In genomic region chrX:167329620-167330019, GRCm38 (mm10) we compare ENCODE assay signal across 18 mouse cellular contexts. TPM values are rescaled to one million over a fixed set of nuclear protein-coding genes. Genes with fewer than 3 reads are reported as not detected.
A peak's percentile ranks its signal among the peaks of the same experiment; 100 is the strongest.
DNase-seq lines count a peak whose midpoint lies in the region; ATAC-seq and TF ChIP-seq lines count a peak whose summit lies in the region.
"Had no signal": no experiment of that assay in that cellular context is flagged by ENCODE, and none has a peak within 500 bp of the region (broad histone marks: within the 10 kb centered on the region; RNA-seq: fewer than 3 reads in every experiment).

No protein-coding gene starts in this region.

- TF ChIP-seq POLR2A in cortical plate, adult 2 months (IDR thresholded peaks at IDR 0.05; ENCODE audit: extremely low read depth, insufficient read depth, low read length): no peak

- 66% methylated on average over 1 of the region's 1 CpGs for WGBS in liver, embryonic 16.5 days (ENCODE audit: insufficient replicate concordance)

- no peak overlapping the region for H3K27ac ChIP-seq in liver, embryonic 16.5 days (ENCODE audit: low read length)
- H3K27ac ChIP-seq in cortical plate, adult 2 months (ENCODE audit: insufficient read depth, low read length): peak overlapping the region; percentile 73
- H3K27ac ChIP-seq: embryonic facial prominence, embryonic 10.5 days; hindbrain, embryonic 14.5 days; limb, embryonic 13.5 days; liver, embryonic 15.5 days; neural tube, embryonic 13.5 days had no signal

- no peak overlapping the region for H3K9ac ChIP-seq in liver, embryonic 16.5 days (ENCODE audit: low read depth, low read length)
- H3K9ac ChIP-seq: heart, embryonic 12.5 days; hindbrain, embryonic 14.5 days; limb, embryonic 13.5 days; liver, embryonic 15.5 days; neural tube, embryonic 13.5 days had no signal

- H3K36me3 ChIP-seq in liver, embryonic 16.5 days (ENCODE audit: control insufficient read depth, insufficient read depth): no peaks in the 10 kb centered on the region
- H3K36me3 ChIP-seq: embryonic facial prominence, embryonic 10.5 days; heart, embryonic 12.5 days; limb, embryonic 13.5 days; liver, embryonic 15.5 days; neural tube, embryonic 13.5 days had no signal

- no peak for ATAC-seq in liver, embryonic 16.5 days (ENCODE audit: low read depth)

- no peak for TF ChIP-seq CTCF in cortical plate, adult 2 months (IDR thresholded peaks at IDR 0.05; ENCODE audit: extremely low read depth, insufficient read depth, low read length)

- H3K4me2 ChIP-seq in liver, embryonic 16.5 days (ENCODE audit: low read depth, low read length): 0 out of 2 replicates have a peak overlapping the region, but pooled peaks have one; percentile 9
- H3K4me2 ChIP-seq: heart, embryonic 12.5 days; hindbrain, embryonic 14.5 days; limb, embryonic 13.5 days; liver, embryonic 15.5 days; neural tube, embryonic 13.5 days had no signal

- H3K9me3 ChIP-seq in liver, embryonic 16.5 days (replicated peaks; ENCODE audit: control insufficient read depth, low read length): no peaks in the 10 kb centered on the region
- H3K9me3 ChIP-seq: embryonic facial prominence, embryonic 10.5 days; heart, embryonic 12.5 days; limb, embryonic 13.5 days; liver, embryonic 15.5 days; megakaryocyte, embryonic 14.5 days; neural tube, embryonic 13.5 days had no signal

- H3K4me1 ChIP-seq in liver, embryonic 16.5 days (ENCODE audit: control insufficient read depth, low read depth, low read length): no peaks in the 10 kb centered on the region
- H3K4me1 ChIP-seq in cortical plate, adult 2 months (ENCODE audit: control insufficient read depth, insufficient read depth, low read length): no peaks in the 10 kb centered on the region; the same call in 1 of the 2 replicates
- H3K4me1 ChIP-seq: embryonic facial prominence, embryonic 10.5 days; limb, embryonic 13.5 days; liver, embryonic 15.5 days; neural tube, embryonic 13.5 days had no signal

- H3K27me3 ChIP-seq in liver, embryonic 16.5 days (ENCODE audit: control insufficient read depth, insufficient read depth, low read depth, low read length): no peaks in the 10 kb centered on the region
- H3K27me3 ChIP-seq: heart, embryonic 12.5 days; liver, embryonic 15.5 days had no signal

- peak; percentile 4 to 47 for DNase-seq in adrenal gland, adult (ENCODE audit: inconsistent age in 2 of 2, low spot score in 1 of 2)
- no peak for DNase-seq in adrenal gland, postnatal 4 days (ENCODE audit: low spot score in 2 of 2)
- DNase-seq in liver (no peak), 3T3-L1 (ENCODE audit: low read depth, low spot score) (peak; percentile 55)
- no peak for DNase-seq in thymus, postnatal 0 days (ENCODE audit: low spot score)
- no peak for DNase-seq in layer of hippocampus, adult 9-10 months (ENCODE audit: low spot score)
- DNase-seq: cerebellum, adult 11 months; midbrain, embryonic 14.5 days had no signal

- no peak overlapping the region for H3K4me3 ChIP-seq in liver, embryonic 16.5 days (ENCODE audit: low read depth, low read length)
- no peak overlapping the region for H3K4me3 ChIP-seq in cortical plate, adult 2 months (ENCODE audit: insufficient read depth, low read length)
- H3K4me3 ChIP-seq: embryonic facial prominence, embryonic 10.5 days; heart, embryonic 12.5 days; limb, embryonic 13.5 days; liver, embryonic 15.5 days; neural tube, embryonic 13.5 days had no signal

RNA-seq across cellular contexts. Expression of gene Tlr7, which starts 0.7 kb away (rescaled TPM):
- 1 to 10 TPM; 2.2 to 3.9 TPM for total RNA-seq in adrenal gland, postnatal 4 days (2021)
- polyA plus RNA-seq in liver, embryonic 16.5 days (2015; fragmentation: Nextera tagmentation; extraction: Ambion mirVana): 1.2 and 1.5 TPM in 2 replicates
- polyA plus RNA-seq in cortical plate, adult 2 months (2012; rRNA removed): 1.6 and 2.2 TPM in 2 replicates
- polyA plus RNA-seq in thymus, postnatal 0 days (2015; fragmentation: Nextera tagmentation; extraction: Ambion mirVana): 1.5 and 2.0 TPM in 2 replicates
- total RNA-seq: MEL had no signal

RNA-seq across cellular contexts. Expression of gene Prps2, which starts 52.9 kb away (rescaled TPM):
- total RNA-seq in adrenal gland, postnatal 4 days (2021): 10 to 100 TPM; 30.6 to 37.5 TPM
- 6.1 TPM in 2 replicates for polyA plus RNA-seq in liver, embryonic 16.5 days (2015; fragmentation: Nextera tagmentation; extraction: Ambion mirVana)
- 17.3 and 17.5 TPM in 2 replicates for polyA plus RNA-seq in cortical plate, adult 2 months (2012; rRNA removed)
- polyA plus RNA-seq in thymus, postnatal 0 days (2015; fragmentation: Nextera tagmentation; extraction: Ambion mirVana): 108 and 125 TPM in 2 replicates
- total RNA-seq: MEL had no signal

Comparison
In these comparisons a context has a peak if more than half of its experiments do, and no peak if none do; other contexts are left out.
1. DNase-seq: peak in adrenal gland, adult (2 of 2) and 3T3-L1 (single experiment); none in adrenal gland, postnatal 4 days (0 of 2), liver (single experiment), thymus, postnatal 0 days (single experiment) and layer of hippocampus, adult 9-10 months (single experiment).